Mouse (Mus musculus) ovary, adult 18-20 months (tissue): ENCODE data around the gene Lingo3.
"Not testable (repeated sequence)": the region's sequence is repeated elsewhere in the genome, so short reads cannot be mapped to it uniquely, and the experiment has no call there.

Source experiments
- DNase-seq: peaks from one replicate; pipeline ENCODE4 v3.0.0; 2022; ENCODE audit warnings: low spot score, mixed read lengths

Gene Lingo3

GRCm38 (mm10) chr10:80821991-80822390, 21.8 kb downstream of the Lingo3 start:
- no peak for DNase-seq

- no peak for DNase-seq
Observed at GRCm38 (mm10) chr10:80819406-80819805, 24.4 kb downstream of the Lingo3 start.

- no peak for DNase-seq
Observed at GRCm38 (mm10) chr10:80818599-80819281, 25.1 kb downstream of the Lingo3 start.

- not testable (repeated sequence) for DNase-seq
Observed at GRCm38 (mm10) chr10:80817955-80818354, 25.9 kb downstream of the Lingo3 start.

GRCm38 (mm10) chr10:80817164-80817563, 26.7 kb downstream of the Lingo3 start:
- no peak for DNase-seq

DNA sequence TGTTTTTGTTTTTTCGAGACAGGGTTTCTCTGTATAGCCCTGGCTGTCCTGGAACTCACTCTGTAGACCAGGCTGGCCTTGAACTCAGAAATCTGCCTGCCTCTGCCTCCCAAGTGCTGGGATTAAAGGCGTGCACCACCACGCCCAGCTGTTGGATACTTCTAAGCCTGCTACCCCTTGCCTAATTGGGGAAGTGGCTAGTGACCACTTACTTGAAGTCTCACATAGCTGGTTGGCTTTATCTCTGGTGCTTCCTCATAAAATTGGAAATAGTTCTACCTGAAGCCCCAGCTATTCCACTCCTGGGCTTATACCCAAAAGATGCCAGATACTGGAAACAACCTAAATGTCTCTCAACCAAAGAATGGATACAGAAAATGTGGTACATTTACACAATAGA, 27.5 kb downstream of the Lingo3 start:
- DNase-seq = not testable (repeated sequence)

DNA sequence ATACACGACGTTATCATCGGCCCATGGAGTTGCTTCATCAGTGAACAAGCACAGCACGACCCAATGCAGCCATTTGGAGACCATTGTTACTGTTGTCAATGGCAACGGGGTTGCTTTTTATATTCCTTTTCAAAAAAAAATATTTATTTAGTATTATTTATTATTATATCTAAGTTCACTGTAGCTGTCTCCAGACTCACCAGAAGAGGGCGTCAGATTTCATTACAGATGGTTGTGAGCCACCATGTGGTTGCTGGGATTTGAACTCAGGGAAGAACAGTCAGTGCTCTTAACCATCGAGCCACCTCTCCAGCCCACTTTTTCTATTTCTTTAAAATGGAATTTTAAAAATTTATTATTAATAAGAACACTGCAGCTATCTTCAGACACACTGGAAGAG, 29.0 kb downstream of the Lingo3 start:
- DNase-seq = no peak

DNA sequence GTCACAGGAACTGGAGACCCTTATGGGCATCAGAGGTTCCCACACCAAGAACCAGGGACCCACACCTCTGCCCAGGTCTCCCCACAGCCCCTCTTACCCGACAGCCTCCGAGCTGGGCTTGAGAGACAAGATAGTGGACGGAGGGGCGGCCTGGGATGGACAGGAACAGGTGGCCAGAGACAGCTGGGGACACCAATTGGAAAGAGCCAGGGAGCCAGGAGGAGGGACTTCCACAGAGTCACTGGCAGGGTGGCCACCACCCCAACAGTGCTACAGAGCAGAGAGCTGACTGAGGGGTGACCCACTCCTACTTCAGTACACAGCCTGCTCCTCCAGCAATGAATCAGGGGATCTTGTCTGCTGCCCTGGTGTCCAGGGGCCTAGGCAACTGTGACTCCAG, 30.5 kb downstream of the Lingo3 start, which contains the start of gene Jsrp1:
Jsrp1 (minus strand) TSS at position 133 of the 400 bp plus-strand sequence.
- no peak for DNase-seq

- DNase-seq = no peak
Observed at GRCm38 (mm10) chr10:80812391-80813041, 31.3 kb downstream of the Lingo3 start.

DNA sequence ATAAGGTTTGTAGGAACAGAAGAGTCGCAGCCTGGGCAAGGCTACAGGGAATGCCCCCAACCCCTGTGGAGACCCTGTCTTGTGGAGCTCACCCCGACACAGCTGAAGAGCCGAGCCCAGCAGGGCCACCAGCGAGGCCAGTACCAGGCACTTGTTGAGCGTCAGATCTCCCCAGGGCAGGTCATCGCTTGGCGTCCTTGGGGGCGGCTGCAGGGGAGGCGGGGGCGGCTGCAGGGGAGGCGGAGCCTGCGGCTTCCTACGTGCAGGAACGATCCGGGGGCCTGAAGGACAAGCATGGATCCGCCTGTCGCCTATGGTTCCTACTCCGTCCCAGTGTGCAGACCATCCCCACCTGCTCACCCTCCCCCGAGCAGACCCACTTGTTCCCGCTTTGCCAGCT, 33.8 kb downstream of the Lingo3 start:
- peak; percentile 71 for DNase-seq

DNA sequence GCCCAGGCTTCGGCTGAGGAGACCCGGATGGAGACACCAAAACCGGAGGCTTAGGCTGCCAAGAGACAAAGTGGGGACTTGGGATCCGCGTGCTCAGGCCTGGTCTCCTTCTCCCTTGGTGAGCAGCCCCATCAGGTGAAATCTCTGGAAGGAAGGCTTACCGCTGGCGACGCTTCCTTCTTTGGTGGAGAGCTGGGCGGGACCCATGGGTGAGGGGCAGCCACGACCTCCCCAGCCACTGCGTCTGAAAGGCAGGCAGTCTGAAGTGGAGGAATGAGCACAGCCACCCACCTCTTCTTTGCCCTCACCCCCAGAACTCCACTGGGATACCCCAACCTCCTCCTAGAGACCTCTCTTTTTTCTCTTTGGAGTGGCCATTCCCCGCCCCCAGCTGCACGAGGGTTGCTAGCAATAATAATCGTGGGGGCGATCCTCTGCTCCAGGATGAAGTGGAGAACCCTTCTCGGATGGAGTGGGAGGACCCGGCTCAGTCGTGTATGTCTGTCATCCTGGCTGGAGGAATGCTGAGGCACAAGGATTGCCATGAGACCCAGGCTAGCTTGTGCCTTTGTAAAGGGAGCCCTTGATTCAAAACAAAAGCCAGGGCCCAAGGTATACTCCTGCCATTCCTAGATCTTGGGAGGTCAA, 34.7 kb downstream of the Lingo3 start:
- DNase-seq = no peak

DNA sequence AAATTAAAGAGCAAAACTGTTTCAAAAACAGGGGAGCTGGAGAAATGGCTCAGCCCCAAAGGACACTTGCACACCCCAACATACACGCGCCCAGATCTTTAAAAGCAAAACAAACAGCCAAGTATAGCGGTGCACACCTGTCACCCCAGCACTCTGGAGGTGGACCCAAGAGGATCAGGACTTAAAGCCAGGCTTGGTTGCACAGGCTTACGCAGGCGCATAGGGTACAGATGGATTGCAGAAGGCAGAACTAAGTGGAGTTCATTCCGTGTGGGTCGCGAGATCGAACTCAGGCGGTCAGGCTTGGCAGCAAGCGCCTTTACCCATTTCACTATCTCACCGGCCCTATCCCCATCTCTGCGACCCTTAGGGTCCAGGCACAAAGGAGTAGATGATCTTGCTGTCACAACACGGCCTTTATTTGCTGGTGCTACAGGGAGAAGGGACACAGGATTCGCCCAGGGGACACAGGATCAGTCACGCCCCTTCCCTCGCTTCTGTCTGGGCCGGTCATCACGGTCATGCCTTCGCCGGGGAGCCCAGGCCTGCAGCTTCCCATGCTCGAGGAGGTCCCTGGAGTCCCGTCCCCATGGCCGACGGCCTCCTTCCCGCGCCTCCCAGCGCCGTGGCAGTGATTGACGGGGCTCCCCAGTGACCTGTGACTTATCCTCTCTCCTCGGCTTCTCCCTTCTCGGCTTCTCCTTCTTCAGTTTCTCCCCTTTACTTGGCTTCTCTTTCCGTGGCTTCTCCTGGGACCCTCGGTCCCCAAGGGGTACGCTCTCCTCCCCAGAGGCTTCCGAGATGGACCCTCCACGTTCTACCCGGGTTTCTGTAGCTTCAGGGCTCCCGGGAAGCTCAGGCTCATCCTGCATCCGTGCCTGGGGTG, 35.5 kb downstream of the Lingo3 start:
- no peak for DNase-seq

- peak; percentile 78 for DNase-seq
Observed at GRCm38 (mm10) chr10:80807057-80807627, 36.7 kb downstream of the Lingo3 start.

DNA sequence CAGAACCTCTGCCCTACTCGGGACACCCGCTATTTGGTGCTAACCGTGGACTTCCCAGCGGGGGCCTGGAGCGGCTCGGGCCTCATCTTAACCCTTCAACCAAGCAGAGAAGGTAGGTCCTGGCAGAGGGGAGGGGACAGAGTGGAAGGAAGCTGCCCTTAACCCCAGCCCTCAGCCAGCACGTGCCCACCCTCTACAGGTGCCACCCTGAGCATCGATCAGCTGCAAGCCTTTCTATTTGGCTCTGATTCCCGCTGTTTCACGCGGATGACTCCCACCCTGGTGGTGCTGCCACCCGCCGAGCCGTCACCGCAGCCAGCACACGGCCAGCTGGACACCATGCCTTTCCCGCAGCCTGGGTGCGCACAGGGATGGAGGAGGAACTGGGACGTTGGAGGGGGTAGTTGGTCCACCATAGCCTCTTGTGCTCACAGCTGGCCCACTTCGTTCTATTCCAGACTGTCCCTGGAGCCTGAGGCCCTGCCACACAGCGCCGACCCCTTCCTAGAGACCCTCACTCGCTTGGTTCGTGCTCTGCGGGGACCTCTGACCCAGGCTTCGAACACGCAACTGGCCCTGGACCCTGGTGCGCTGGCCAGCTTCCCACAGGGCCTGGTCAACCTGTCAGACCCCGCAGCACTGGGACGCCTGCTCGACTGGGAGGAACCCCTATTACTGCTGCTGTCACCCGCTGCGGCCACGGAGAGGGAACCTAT, 37.3 kb downstream of the Lingo3 start:
- DNase-seq = no peak

- DNase-seq = no peak
Observed at GRCm38 (mm10) chr10:80805925-80806324, 37.9 kb downstream of the Lingo3 start.

DNA sequence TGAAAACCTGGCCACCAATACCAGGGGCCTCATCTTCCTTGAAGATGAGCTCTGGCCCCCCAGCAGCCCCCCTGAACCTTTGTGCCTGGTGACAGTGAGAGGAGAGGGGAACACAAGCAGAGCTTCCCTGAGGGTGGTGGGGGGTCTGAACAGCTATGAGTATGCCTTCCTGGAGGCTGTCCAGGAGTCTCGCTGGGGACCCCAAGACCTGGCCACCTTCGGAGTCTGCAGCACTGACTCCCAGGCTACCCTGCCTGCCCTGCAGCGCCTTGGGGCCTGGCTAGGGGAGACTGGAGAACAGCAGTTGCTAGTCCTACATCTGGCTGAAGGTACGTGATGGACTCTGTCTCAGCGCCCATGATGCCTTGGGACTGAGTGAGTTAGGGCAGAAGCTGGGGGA, 38.5 kb downstream of the Lingo3 start:
- no peak for DNase-seq

GRCm38 (mm10) chr10:80804916-80805315, 38.9 kb downstream of the Lingo3 start, which contains the start of gene Amh:
Amh (plus strand) TSS chr10:80805243.
- peak; percentile 66 for DNase-seq

DNA sequence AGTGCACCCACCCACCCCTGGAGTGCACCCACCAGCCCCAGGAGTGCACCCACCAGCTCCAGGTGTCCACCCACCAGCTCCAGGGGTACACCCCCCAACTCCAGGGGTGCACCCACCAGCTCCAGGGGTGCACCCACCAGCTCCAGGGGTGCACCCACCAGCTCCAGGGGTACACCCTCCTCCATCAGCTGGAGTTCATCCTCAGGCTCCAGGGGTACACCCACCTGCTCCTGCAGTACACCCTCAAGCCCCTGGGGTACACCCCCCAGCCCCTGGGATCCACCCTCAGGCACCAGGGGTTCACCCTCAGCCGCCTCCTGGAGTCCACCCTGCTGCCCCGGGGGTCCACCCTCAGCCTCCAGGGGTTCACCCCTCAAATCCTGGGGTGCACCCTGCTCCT, 39.5 kb downstream of the Lingo3 start:
- DNase-seq = no peak

GRCm38 (mm10) chr10:80802996-80803395, 40.8 kb downstream of the Lingo3 start:
- DNase-seq = no peak

DNA sequence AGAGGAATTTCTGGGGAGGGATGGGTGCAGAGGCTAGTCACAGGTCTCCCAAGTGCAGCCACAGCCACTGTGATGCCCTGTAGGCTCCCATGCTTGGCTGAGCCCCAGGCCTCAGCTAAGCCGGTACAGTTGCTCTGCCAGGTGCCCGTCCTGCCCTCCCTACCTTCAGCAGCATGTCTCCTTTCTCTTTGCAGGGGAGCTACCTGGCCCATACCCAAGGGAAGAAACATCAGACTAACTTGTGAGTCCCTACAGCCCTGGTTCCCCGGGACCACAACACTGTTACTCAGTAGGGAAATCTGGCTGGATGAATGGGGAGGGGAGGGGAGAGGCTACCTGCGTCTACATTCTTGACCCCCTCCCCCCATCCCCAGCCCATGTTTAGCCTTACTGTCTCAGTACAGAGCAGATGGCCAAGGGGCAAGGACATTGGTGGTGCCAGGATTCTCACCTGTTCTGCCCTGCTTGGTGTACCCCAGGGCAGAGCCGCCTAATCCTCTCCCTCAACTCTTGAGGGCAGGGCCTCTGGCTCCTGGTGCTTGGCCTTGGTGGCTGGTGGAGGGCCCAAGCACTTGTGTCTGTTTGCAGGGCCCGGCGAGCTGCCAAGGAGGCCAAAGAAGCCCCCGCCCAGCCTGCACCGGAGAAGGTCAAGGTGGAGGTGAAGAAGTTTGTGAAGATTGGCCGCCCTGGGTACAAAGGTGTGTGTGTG, 41.5 kb downstream of the Lingo3 start:
- DNase-seq = no peak
